Mouse (Mus musculus): ENCODE measurements around the gene Icos. TPM values are rescaled to one million over a fixed set of nuclear protein-coding genes. Genes with fewer than 3 reads are reported as not detected.

Icos gene
- polyA plus RNA-seq, 1 experiment, result not detected

- H3K9me3 ChIP-seq, result peaks cover 3% of the 10 kb centered on the region; the same call in 1 of the 2 replicates
- H3K4me1 ChIP-seq, result peaks cover 13% of the 10 kb centered on the region
- TF ChIP-seq GATA1 (IDR thresholded peaks at IDR 0.05; ENCODE audit: borderline replicate concordance, low read length) (no peak), FLI1 (IDR thresholded peaks at IDR 0.05; ENCODE audit: low read length) (no peak)
- no peak overlapping the region for H3K4me3 ChIP-seq (replicated peaks)
- peaks cover 12% of the 10 kb centered on the region for H3K27me3 ChIP-seq (replicated peaks)
- no peaks in the 10 kb centered on the region for H3K36me3 ChIP-seq (replicated peaks; ENCODE audit: low read length)
These were observed 18.5 kb upstream of the Icos start for GRCm38 (mm10) chr1:60959246-60959645.

- H3K4me1 ChIP-seq, result peaks cover 13% of the 10 kb centered on the region
- peak overlapping the region; percentile 80 for H3K4me3 ChIP-seq (replicated peaks)
- TF ChIP-seq FLI1 (IDR thresholded peaks at IDR 0.05; ENCODE audit: low read length) (no peak), GATA1 (IDR thresholded peaks at IDR 0.05; ENCODE audit: borderline replicate concordance, low read length) (no peak)
- peaks cover 3% of the 10 kb centered on the region; the same call in 1 of the 2 replicates for H3K9me3 ChIP-seq
- H3K36me3 ChIP-seq (replicated peaks; ENCODE audit: low read length), result no peaks in the 10 kb centered on the region
- H3K27me3 ChIP-seq (replicated peaks), result peaks cover 12% of the 10 kb centered on the region
These were observed 17.3 kb upstream of the Icos start for GRCm38 (mm10) chr1:60960451-60960850.

- H3K4me1 ChIP-seq, result peaks cover 13% of the 10 kb centered on the region
- TF ChIP-seq GATA1 (IDR thresholded peaks at IDR 0.05; ENCODE audit: borderline replicate concordance, low read length), result no peak
- TF ChIP-seq FLI1 (IDR thresholded peaks at IDR 0.05; ENCODE audit: low read length), result no peak
- no peak overlapping the region for H3K4me3 ChIP-seq (replicated peaks)
- H3K36me3 ChIP-seq (replicated peaks; ENCODE audit: low read length), result no peaks in the 10 kb centered on the region
- H3K9me3 ChIP-seq, result peaks cover 6% of the 10 kb centered on the region; the same call in 1 of the 2 replicates
- H3K27me3 ChIP-seq (replicated peaks), result peaks cover 12% of the 10 kb centered on the region
These were observed 16.6 kb upstream of the Icos start for GRCm38 (mm10) chr1:60961080-60961479.

- TF ChIP-seq GATA1 (IDR thresholded peaks at IDR 0.05; ENCODE audit: borderline replicate concordance, low read length) (no peak), FLI1 (IDR thresholded peaks at IDR 0.05; ENCODE audit: low read length) (no peak)
- H3K4me1 ChIP-seq, result peaks cover 13% of the 10 kb centered on the region
- H3K4me3 ChIP-seq (replicated peaks), result no peak overlapping the region
- peaks cover 6% of the 10 kb centered on the region; the same call in 1 of the 2 replicates for H3K9me3 ChIP-seq
- H3K27me3 ChIP-seq (replicated peaks), result peaks cover 10% of the 10 kb centered on the region
- H3K36me3 ChIP-seq (replicated peaks; ENCODE audit: low read length), result no peaks in the 10 kb centered on the region
These were observed 15.6 kb upstream of the Icos start for GRCm38 (mm10) chr1:60962095-60962494.

GRCm38 (mm10) chr1:60967521-60967920 lies 10.2 kb upstream of the Icos start:
- Histone ChIP-seq H3K9me3 (peaks cover 3% of the 10 kb centered on the region; the same call in 1 of the 2 replicates), H3K4me1 (no peaks in the 10 kb centered on the region), H3K27me3 (replicated peaks) (peaks cover 1% of the 10 kb centered on the region), H3K4me3 (replicated peaks) (no peak overlapping the region), H3K36me3 (replicated peaks; ENCODE audit: low read length) (no peaks in the 10 kb centered on the region)
- TF ChIP-seq FLI1 (IDR thresholded peaks at IDR 0.05; ENCODE audit: low read length) (no peak), GATA1 (IDR thresholded peaks at IDR 0.05; ENCODE audit: borderline replicate concordance, low read length) (no peak)

GRCm38 (mm10) chr1:60970846-60971245 lies 6.9 kb upstream of the Icos start:
- Histone ChIP-seq H3K4me1 (no peaks in the 10 kb centered on the region), H3K4me3 (replicated peaks) (no peak overlapping the region), H3K27me3 (replicated peaks) (peaks cover 1% of the 10 kb centered on the region), H3K36me3 (replicated peaks; ENCODE audit: low read length) (no peaks in the 10 kb centered on the region), H3K9me3 (no peaks in the 10 kb centered on the region)
- no peak for TF ChIP-seq FLI1 (IDR thresholded peaks at IDR 0.05; ENCODE audit: low read length)
- no peak for TF ChIP-seq GATA1 (IDR thresholded peaks at IDR 0.05; ENCODE audit: borderline replicate concordance, low read length)

GRCm38 (mm10) chr1:60974221-60974620 lies 3.5 kb upstream of the Icos start:
- Histone ChIP-seq H3K27me3 (replicated peaks) (peaks cover 1% of the 10 kb centered on the region), H3K9me3 (no peaks in the 10 kb centered on the region), H3K4me1 (peaks cover 4% of the 10 kb centered on the region; the same call in 1 of the 2 replicates), H3K36me3 (replicated peaks; ENCODE audit: low read length) (no peaks in the 10 kb centered on the region), H3K4me3 (replicated peaks) (no peak overlapping the region)
- no peak for TF ChIP-seq GATA1 (IDR thresholded peaks at IDR 0.05; ENCODE audit: borderline replicate concordance, low read length)

- Histone ChIP-seq H3K9me3 (no peaks in the 10 kb centered on the region), H3K4me1 (peaks cover 4% of the 10 kb centered on the region; the same call in 1 of the 2 replicates), H3K4me3 (replicated peaks) (no peak overlapping the region), H3K27me3 (replicated peaks) (peaks cover 2% of the 10 kb centered on the region), H3K36me3 (replicated peaks; ENCODE audit: low read length) (no peaks in the 10 kb centered on the region)
- TF ChIP-seq GATA1 (IDR thresholded peaks at IDR 0.05; ENCODE audit: borderline replicate concordance, low read length) (no peak), FLI1 (IDR thresholded peaks at IDR 0.05; ENCODE audit: low read length) (no peak)
These were observed 2.0 kb upstream of the Icos start for GRCm38 (mm10) chr1:60975646-60976294.

GRCm38 (mm10) chr1:60979126-60979842 lies 1.6 kb downstream of the Icos start:
- Histone ChIP-seq H3K36me3 (replicated peaks; ENCODE audit: low read length) (no peaks in the 10 kb centered on the region), H3K9me3 (no peaks in the 10 kb centered on the region), H3K4me3 (replicated peaks) (no peak overlapping the region), H3K27me3 (replicated peaks) (peaks cover 2% of the 10 kb centered on the region), H3K4me1 (peaks cover 4% of the 10 kb centered on the region; the same call in 1 of the 2 replicates)
- TF ChIP-seq GATA1 (IDR thresholded peaks at IDR 0.05; ENCODE audit: borderline replicate concordance, low read length) (no peak), FLI1 (IDR thresholded peaks at IDR 0.05; ENCODE audit: low read length) (no peak)

- no peaks in the 10 kb centered on the region for H3K36me3 ChIP-seq (replicated peaks; ENCODE audit: low read length)
- peaks cover 2% of the 10 kb centered on the region for H3K27me3 ChIP-seq (replicated peaks)
- no peaks in the 10 kb centered on the region for H3K9me3 ChIP-seq
- peaks cover 4% of the 10 kb centered on the region; the same call in 1 of the 2 replicates for H3K4me1 ChIP-seq
- H3K4me3 ChIP-seq (replicated peaks), result no peak overlapping the region
- no peak for TF ChIP-seq FLI1 (IDR thresholded peaks at IDR 0.05; ENCODE audit: low read length)
- TF ChIP-seq GATA1 (IDR thresholded peaks at IDR 0.05; ENCODE audit: borderline replicate concordance, low read length), result no peak
These were observed 2.1 kb downstream of the Icos start for GRCm38 (mm10) chr1:60979843-60980235.
